Mouse (Mus musculus) neural tube, embryonic 14.5 days (tissue): ENCODE measurements around the gene Kcnh8. TPM values are rescaled to one million over a fixed set of nuclear protein-coding genes. Genes with fewer than 3 reads are reported as not detected.

Experiments
- ATAC-seq: fragments of 200-750 bp; cut with Nextera tagmentation; 2 replicates; pipeline ENCODE4 v1.8.0; 2017; ENCODE audit warnings: low read depth, mild to moderate bottlenecking, moderate TSS enrichment, moderate library complexity
- H3K27ac ChIP-seq: fragments of 300-500 bp; sonication (generic); 2 replicates; pipeline ENCODE4 v1.5.1; 2014; ENCODE audit warnings: low read depth, mild to moderate bottlenecking, control low read depth, low read length, moderate library complexity, mixed read lengths
- H3K27me3 ChIP-seq: fragments of 300-500 bp; sonication (generic); 2 replicates; pipeline ENCODE4 v1.6.1; 2014; ENCODE audit warnings: low read length; ENCODE audit not compliant: control insufficient read depth, insufficient read depth
- H3K36me3 ChIP-seq: fragments of 300-500 bp; sonication (generic); 2 replicates; pipeline ENCODE4 v1.6.1; 2014; ENCODE audit warnings: low read length, mixed read lengths; ENCODE audit not compliant: control insufficient read depth, insufficient read depth
- H3K4me1 ChIP-seq: fragments of 300-500 bp; sonication (generic); 2 replicates; pipeline ENCODE4 v1.6.1; 2014; ENCODE audit warnings: low read length; ENCODE audit not compliant: control insufficient read depth, insufficient read depth
- H3K4me2 ChIP-seq: fragments of 300-500 bp; sonication (generic); 2 replicates; pipeline ENCODE4 v1.6.1; 2014; ENCODE audit warnings: mild to moderate bottlenecking, low read depth, low read length, control low read depth
- H3K4me3 ChIP-seq: fragments of 300-500 bp; sonication (generic); 2 replicates; pipeline ENCODE4 v1.5.1; 2014; ENCODE audit warnings: low read depth, low read length, control low read depth, mixed read lengths
- H3K9ac ChIP-seq: fragments of 300-500 bp; sonication (generic); replicated peaks from 2 replicates; pipeline ENCODE4 v1.6.1; 2014; ENCODE audit warnings: low read depth, mild to moderate bottlenecking, control low read depth, low read length, mixed read lengths
- H3K9me3 ChIP-seq: fragments of 300-500 bp; sonication (generic); 2 replicates; pipeline ENCODE4 v1.6.1; 2016; ENCODE audit warnings: low read length; ENCODE audit not compliant: control insufficient read depth
- WGBS: fragments of 180-500 bp; shearing (Covaris S2); extraction: QIAGEN DNeasy Blood & Tissue Kit; methylation state at CpG from one replicate; pipeline ENCODE4 v1.1.7; 2014; 5-methylcytosine and 5-hydroxymethylcytosine counted together
- polyA plus RNA-seq: library from polyadenylated mRNA; unstranded; fragments of >200 nt; fragmentation: Nextera tagmentation; extraction: Ambion mirVana; gene quantifications from 2 replicates; pipeline ENCODE4 v1.2.1, GENCODE M21; 2014

Kcnh8 gene
- polyA plus RNA-seq, 1 experiment from 2014 or later: 5.5 TPM

DNA sequence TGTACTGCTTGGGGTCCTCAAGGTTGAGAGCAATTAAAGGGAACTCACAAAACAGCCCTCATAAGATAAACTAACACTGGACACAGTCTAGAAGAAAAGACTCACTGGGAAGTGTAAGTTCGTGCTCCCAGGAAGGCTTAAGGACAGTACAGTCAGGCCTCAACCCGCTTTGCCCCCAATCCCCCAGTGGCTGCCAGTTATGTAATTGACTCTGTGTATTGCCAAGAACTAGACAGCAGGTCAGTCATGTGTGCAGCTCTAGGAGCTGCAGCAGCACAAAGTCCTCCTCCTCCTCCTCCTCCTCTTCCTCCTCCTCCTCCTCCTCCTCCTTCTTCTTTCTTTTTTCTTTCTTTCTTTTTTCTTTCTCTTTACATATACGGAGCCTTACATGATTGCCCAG lies 185.6 kb downstream of the Kcnh8 start:
- 57% methylated on average over 3 of the region's 3 CpGs for WGBS
- no peaks in the 10 kb centered on the region for H3K9me3 ChIP-seq
- no peak overlapping the region for H3K9ac ChIP-seq
- H3K27ac ChIP-seq: no peak overlapping the region
- H3K36me3 ChIP-seq: no peaks in the 10 kb centered on the region
- no peak overlapping the region for H3K4me3 ChIP-seq
- no peaks in the 10 kb centered on the region for H3K4me1 ChIP-seq
- ATAC-seq: no peak
- H3K27me3 ChIP-seq: no peaks in the 10 kb centered on the region
- H3K4me2 ChIP-seq: no peak overlapping the region

GRCm38 (mm10) chr17:52804463-52804862 lies 202.0 kb downstream of the Kcnh8 start:
- Histone ChIP-seq H3K27me3 (no peaks in the 10 kb centered on the region), H3K4me2 (no peak overlapping the region), H3K27ac (no peak overlapping the region), H3K9me3 (no peaks in the 10 kb centered on the region), H3K36me3 (no peaks in the 10 kb centered on the region), H3K9ac (no peak overlapping the region), H3K4me1 (no peaks in the 10 kb centered on the region), H3K4me3 (no peak overlapping the region)
- ATAC-seq: no peak
- WGBS: 62% methylated on average over 6 of the region's 6 CpGs

DNA sequence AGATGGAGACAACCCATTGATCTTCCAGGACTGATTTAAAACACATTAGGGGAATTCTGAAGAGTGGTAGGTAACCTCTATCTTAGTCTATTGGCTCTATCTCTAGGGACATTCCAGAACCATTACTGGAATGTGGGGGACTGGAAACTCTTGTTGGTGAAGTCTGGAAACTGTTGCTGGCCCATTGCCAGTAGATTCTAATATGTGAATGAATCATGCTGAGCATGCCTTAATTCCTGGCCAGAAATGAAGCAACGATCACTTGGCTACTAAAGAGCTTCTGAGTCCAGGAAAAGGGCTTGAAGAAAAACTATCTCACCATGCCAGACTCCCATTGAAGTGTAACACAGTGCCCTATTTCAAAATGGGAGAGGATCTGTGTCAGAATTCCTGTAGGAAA lies 208.3 kb downstream of the Kcnh8 start:
- no peaks in the 10 kb centered on the region for H3K27me3 ChIP-seq
- no peak overlapping the region for H3K27ac ChIP-seq
- ATAC-seq: no peak
- H3K36me3 ChIP-seq: no peaks in the 10 kb centered on the region
- no peak overlapping the region for H3K4me2 ChIP-seq
- H3K4me1 ChIP-seq: no peaks in the 10 kb centered on the region
- no peak overlapping the region for H3K4me3 ChIP-seq
- no peak overlapping the region for H3K9ac ChIP-seq
- 67% methylated on average over 1 of the region's 1 CpGs for WGBS
- H3K9me3 ChIP-seq: no peaks in the 10 kb centered on the region

GRCm38 (mm10) chr17:52819007-52819406 lies 216.5 kb downstream of the Kcnh8 start:
- ATAC-seq: no peak
- Histone ChIP-seq H3K36me3 (no peaks in the 10 kb centered on the region), H3K4me2 (no peak overlapping the region), H3K9me3 (no peaks in the 10 kb centered on the region), H3K4me1 (no peaks in the 10 kb centered on the region), H3K27me3 (no peaks in the 10 kb centered on the region), H3K27ac (no peak overlapping the region), H3K4me3 (no peak overlapping the region), H3K9ac (no peak overlapping the region)
- 91% methylated on average over 1 of the region's 1 CpGs for WGBS

DNA sequence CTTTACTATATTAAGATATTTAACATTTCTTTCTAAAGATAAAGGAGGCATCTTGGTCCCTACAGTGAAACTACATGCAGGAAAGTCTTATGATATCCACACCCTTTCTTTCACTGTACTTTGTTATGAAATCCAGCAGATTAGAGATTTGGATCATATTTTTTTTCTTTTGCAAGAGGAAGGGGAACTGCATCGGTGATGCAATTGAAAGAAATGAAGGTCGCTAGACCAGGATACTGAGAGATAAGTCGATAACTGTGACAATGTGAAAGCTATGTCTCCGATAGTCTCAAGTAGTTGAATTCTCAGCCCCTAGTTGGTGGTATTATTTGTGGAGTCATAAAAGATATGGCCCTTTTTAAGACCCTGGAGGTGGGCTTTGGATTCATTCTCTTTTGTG lies 227.2 kb downstream of the Kcnh8 start:
- no peak overlapping the region for H3K9ac ChIP-seq
- no peak overlapping the region for H3K4me2 ChIP-seq
- ATAC-seq: no peak
- WGBS: 92% methylated on average over 4 of the region's 4 CpGs
- H3K9me3 ChIP-seq: no peaks in the 10 kb centered on the region
- H3K4me1 ChIP-seq: no peaks in the 10 kb centered on the region
- no peak overlapping the region for H3K27ac ChIP-seq
- H3K27me3 ChIP-seq: no peaks in the 10 kb centered on the region
- no peak overlapping the region for H3K4me3 ChIP-seq
- no peaks in the 10 kb centered on the region for H3K36me3 ChIP-seq

GRCm38 (mm10) chr17:52873195-52873594 lies 270.7 kb downstream of the Kcnh8 start:
- Histone ChIP-seq H3K27ac (no peak overlapping the region), H3K4me2 (no peak overlapping the region), H3K4me3 (no peak overlapping the region), H3K36me3 (no peaks in the 10 kb centered on the region), H3K4me1 (no peaks in the 10 kb centered on the region), H3K9me3 (no peaks in the 10 kb centered on the region), H3K27me3 (no peaks in the 10 kb centered on the region), H3K9ac (no peak overlapping the region)
- 92% methylated on average over 3 of the region's 3 CpGs for WGBS
- ATAC-seq: no peak

GRCm38 (mm10) chr17:52878964-52879363 lies 276.5 kb downstream of the Kcnh8 start:
- Histone ChIP-seq H3K9me3 (no peaks in the 10 kb centered on the region), H3K4me3 (no peak overlapping the region), H3K36me3 (no peaks in the 10 kb centered on the region), H3K27ac (no peak overlapping the region), H3K4me1 (no peaks in the 10 kb centered on the region), H3K9ac (no peak overlapping the region), H3K27me3 (no peaks in the 10 kb centered on the region), H3K4me2 (no peak overlapping the region)
- WGBS: 54% methylated on average over 1 of the region's 1 CpGs
- no peak for ATAC-seq

DNA sequence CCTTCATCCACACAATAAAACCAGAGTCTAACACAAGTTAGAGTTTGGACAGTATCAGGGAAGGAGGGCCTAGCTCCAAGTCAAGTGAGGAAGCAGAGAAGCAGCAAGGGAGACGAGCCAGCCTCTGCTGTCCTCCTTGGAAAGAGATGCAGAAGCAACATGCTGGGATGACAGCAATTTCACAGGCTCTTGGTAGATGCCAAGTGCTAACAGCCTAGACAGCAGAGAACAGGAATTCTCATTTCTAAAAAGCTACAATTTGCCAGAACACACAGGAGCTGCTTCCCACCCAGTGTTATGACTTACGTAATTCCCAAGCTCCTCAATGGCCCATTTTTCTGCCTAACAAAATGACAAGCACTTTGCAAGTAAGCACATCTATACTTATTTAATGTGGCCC lies 277.5 kb downstream of the Kcnh8 start:
- H3K36me3 ChIP-seq: no peaks in the 10 kb centered on the region
- no peak overlapping the region for H3K9ac ChIP-seq
- H3K27me3 ChIP-seq: no peaks in the 10 kb centered on the region
- H3K4me1 ChIP-seq: no peaks in the 10 kb centered on the region
- no peaks in the 10 kb centered on the region for H3K9me3 ChIP-seq
- ATAC-seq: no peak
- no peak overlapping the region for H3K4me2 ChIP-seq
- no peak overlapping the region for H3K4me3 ChIP-seq
- 76% methylated on average over 2 of the region's 2 CpGs for WGBS
- no peak overlapping the region for H3K27ac ChIP-seq

- Histone ChIP-seq H3K27ac (no peak overlapping the region), H3K9ac (no peak overlapping the region), H3K4me1 (no peaks in the 10 kb centered on the region), H3K36me3 (no peaks in the 10 kb centered on the region), H3K27me3 (no peaks in the 10 kb centered on the region), H3K4me2 (no peak overlapping the region), H3K9me3 (no peaks in the 10 kb centered on the region), H3K4me3 (no peak overlapping the region)
- ATAC-seq: no peak
- WGBS: 84% methylated on average over 1 of the region's 1 CpGs
Observed at GRCm38 (mm10) chr17:52885210-52885609, 282.7 kb downstream of the Kcnh8 start.
